Mouse (Mus musculus) frontal cortex, adult (tissue): ENCODE results near the gene Cdh24.

ENCODE experiments used
- ATAC-seq: cut with Nextera tagmentation; 2 replicates; pipeline ENCODE4 v1.9.2; 2017; ENCODE audit warnings: mild to moderate bottlenecking, moderate library complexity, mixed read lengths; ENCODE audit not compliant: low TSS enrichment

The Cdh24 gene

DNA sequence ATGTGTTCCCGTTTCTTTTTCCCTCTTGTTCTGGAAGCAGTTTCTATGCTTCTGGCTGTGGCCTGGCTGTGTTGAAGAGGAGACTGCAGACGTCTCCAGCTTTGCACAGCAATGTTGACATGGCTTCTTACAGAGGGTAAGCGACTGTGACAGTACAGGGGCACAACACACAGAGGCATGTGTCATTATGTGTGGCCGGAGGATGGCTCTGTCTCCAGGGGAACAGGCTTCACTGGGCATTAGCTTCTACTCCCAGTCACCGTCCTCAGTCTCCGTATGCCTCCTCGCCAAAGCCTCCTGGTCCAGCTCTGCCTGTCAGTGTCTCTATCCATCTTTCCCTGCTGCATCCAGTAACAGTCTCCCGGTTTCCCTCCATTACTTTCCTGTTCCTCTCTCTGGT is 33.9 kb downstream of the Cdh24 start:
- no peak for ATAC-seq

DNA sequence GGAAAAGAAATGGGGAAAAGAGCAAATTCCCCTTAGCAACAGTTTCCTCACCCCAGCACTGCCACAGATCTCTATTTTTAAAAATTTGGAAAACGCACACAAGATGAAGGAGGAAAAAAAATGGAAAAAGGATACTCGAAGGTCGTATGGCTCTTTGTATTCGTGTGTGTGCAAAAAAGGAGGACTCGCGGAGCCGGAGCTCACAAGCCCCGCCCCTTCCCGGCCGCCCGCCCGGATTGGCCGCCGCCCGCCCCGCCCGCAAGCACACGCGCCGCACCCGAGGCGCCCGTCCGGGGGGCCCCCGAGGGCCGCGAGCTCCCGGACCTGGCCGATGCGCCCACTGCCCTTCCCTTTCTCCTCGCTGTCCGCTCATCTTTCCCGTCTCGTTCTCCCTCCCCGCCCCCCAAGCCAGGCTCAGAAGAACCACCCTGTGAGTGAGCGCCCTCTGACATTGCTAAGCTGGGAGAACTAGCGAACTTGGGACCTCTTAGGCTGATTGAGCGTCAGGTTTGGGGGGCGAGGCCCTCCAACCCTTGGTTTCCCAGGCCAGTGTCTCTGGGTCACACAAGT is 35.3 kb downstream of the Cdh24 start, which contains the start of gene 4931414P19Rik:
Gene 4931414P19Rik (minus strand): TSS at position 242 of the 570 bp plus-strand sequence.
- ATAC-seq: peak; percentile 45

DNA sequence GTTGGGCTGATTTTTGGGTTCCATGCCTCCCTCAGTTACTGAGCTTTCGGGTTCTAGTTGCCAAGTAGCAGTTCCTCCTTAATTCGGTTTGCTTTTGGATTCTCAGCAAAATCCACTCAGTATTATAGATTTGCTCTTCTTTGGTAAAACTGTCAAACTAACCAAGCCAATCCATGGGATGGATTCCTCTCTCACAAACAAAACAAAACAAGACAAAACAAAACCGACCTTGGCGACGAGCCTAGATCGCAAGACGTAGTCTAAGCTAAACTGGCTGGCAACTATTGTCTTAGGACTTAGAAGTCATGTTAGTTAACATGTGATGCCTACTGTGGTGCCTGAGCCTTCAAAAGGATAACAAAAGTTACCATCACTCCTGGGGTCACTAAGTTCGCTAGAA is 37.5 kb downstream of the Cdh24 start:
- ATAC-seq: no peak

DNA sequence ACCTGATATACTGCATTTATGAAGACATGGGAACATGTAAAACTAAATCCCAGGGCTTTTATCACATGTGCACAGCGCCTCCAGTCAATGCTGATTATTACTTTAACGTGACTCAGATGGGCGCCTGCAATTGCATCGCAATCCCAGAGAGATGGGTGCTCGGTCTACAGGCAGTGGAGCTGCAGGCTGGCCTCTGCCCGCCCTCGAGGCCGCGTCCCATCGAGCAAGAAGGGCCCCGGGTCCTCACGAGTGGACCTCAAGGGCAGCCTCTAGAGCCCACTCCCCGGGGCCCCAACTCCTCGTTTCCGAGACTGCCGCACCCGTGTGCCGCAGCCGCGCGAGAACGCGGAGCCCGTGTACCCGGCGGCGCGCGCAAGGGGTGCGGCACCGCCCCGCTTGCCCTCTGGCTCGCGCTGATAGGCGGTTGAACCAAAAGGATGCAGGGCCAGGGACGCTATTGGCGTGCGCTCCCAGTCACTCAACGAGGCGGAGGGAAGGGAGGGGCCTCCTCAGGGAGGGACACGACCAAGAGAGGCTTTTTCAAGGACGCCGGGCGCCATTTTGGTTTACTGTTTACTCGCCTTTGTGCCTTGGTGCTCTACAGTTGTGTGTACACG is 38.0 kb downstream of the Cdh24 start:
- ATAC-seq: peak; percentile 95

DNA sequence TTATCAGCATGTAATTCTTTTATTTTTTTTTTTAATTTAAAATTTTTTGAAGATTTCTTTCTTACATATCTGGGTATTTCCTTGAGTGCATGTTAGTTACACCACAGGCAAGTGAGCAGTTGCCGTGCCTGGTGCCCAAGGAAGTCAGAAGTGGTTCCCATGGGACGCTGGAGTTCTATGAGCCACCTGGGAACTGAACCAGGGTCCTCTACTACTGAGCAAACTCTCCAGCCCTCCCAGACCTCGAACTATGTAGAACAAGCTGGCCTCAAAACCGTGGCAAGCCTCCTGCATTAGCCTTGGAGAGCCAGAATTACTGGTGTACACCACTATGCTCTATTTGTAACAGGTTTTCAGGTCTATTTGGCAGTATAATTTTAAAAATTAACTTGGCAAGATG is 38.6 kb downstream of the Cdh24 start:
- ATAC-seq: no peak

DNA sequence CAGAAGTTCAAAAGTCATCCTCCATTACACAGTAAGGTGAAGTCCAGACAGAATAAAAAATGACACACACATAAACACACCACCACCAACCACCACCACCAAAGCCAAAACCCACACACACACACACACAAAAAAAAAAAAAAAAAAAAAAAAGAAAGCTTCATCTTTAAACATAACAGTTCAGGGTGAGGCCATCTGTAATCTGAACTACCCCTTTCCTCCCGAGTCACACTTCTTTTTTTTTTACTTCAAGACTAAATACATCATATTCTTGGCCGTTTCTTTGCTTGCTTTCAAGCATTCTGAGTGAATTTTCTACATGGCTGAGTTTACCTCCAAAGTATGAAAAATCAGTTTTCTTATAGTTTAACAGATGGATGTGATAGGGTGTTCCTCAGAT is 39.6 kb downstream of the Cdh24 start:
- no peak for ATAC-seq

DNA sequence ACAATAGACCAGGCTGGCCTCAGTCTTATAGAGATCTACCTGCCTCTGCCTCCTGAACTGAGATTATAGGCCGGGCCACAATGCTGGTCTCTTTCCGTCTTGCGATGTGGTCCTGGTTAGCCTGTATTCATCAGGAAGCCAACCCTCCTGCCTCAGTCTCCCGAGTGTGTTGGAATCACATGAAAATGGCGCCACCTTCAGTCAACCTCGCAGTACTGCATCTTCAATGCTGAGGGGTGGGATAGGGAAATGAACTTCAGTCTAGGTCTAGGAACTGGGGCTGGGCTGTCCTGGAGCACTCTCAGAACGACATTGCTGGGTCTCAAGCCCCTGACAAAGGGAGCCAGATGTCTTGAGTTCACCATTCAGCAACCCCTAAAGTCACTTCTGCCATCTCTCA is 44.1 kb downstream of the Cdh24 start:
- no peak for ATAC-seq

DNA sequence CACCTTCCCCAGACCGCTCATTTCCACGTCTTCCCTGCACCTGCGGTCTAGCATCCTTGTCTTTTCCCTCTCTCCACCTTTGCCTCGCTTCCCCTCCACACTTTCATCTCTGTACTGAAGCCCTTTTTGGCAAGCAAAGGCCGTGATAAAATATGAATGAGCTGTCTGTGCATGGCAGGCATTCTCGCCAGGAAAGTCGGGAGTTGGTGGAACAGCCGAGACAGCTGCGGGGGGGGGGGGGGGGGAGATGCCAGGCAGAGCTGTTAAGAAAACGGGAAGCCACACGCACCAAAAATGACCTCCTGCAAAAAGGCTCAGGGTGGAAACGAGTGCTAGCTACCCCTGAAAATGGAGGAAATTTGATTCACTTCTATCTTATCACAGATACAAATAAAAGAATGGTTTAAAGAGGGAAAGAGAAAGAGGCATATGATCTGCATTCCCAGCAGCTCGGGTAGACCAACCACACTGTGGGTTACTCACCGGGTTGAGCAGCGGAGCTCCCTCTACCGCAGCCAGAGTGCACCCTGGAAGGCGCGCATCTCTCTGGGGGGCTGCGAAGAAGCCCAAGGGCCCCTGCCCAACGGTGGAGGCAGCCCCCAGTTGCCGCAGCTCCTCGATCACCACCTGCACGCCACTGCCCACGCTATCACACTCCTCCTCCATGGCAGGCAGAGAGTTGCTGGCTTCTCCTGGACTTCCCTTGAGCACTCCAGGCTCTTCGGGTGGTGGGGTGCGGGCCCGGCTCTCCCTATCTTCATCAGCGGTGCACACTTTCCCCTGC is 46.3 kb downstream of the Cdh24 start:
- peak; percentile 77 for ATAC-seq

DNA sequence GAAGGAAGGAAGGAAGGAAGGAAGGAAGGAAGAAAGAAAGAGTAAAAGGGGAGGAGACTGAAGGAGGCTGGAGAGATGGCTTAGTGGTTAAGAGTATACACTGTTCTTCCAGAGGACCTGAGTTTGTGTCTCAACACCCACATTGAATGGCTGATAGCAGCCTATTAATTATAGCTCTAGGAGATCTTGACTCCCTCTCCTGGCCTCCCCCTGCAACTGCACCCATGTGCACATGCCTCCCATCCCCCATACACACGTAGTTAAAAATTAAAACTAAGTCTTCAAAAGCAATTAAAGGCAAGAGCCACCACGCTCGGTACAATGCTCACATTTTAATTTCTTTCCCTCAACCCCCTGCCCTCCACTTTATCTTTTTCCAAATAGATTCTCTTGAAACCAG is 47.1 kb downstream of the Cdh24 start:
- ATAC-seq: no peak

DNA sequence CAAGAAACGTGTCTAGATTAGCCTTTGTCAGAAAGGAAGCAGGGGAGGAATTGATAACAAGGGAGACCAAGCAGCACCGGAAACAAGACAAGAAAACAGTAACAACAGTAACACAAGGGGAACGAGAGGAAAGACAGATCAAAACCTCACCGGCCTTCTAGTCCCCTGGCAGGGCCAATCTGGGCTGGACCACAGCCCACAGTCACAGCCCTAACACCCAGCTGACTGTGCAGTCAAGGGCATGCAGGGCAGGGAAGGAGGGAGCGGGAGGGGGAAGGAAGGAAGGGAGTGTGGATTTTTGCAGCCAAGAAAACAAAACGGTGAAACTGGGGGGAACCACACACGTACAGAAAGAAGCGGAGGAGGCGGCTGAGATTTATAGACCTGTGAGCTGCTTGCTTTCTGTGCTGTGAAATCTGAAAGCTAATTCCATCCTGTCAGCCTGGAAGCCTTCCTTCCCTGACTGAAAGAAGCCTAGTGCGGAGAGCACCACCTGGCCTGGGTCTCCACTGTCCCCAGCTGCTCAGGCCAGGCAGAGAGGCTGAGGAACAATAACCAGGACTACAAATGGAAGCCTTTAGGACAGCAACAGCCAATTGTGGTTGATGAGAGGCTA is 48.7 kb downstream of the Cdh24 start:
- ATAC-seq: peak; percentile 77

DNA sequence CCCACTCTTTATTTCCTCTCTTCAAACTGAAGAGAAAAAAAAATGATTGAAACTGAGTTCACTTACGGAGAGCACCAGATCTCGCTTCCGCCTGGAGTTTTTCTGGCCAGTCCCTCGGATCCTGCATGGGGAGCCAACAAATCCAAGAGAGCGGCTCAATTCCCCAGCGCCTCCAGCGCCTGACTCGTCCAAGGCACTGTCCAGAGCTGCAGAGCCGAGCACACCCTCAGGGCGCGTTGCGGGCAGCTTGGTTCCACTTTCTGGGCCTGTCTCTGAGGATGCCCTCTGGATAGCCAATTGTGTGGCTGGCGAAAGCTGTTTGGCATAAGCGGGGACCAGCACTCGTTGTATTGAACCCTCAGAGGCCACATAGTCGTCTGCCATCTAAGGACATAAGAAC is 50.1 kb downstream of the Cdh24 start:
- ATAC-seq: no peak

DNA sequence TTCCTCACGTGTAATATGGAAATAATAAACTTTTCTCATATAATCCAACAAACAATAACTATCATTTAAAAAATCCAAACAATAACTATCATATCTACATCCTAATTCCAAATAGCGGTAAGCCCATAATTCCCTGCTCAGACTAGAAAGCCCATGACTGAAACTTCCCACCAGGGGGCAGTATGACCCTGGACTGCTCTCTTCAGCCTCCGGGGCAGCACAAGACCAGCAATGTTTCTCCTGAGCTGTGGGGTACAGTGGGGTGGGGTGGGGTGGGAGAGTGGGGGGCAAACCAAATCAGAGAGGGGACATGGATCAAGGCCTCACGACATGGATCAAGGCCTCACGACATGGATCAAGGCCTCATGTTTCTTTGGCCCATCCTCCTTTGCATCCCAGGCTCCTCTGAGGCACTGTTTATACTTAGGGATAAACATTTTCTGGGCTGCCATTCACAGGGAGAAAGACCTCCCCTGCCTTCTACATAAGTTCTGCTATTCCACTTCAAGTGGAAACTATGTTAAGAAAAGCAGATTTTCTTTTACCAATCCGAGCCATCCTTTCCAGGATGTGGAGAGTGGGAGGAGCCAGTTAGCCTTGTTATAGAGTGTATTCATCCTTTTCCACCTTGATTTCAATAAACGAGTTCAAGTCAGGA is 57.4 kb downstream of the Cdh24 start:
- ATAC-seq: peak; percentile 76

DNA sequence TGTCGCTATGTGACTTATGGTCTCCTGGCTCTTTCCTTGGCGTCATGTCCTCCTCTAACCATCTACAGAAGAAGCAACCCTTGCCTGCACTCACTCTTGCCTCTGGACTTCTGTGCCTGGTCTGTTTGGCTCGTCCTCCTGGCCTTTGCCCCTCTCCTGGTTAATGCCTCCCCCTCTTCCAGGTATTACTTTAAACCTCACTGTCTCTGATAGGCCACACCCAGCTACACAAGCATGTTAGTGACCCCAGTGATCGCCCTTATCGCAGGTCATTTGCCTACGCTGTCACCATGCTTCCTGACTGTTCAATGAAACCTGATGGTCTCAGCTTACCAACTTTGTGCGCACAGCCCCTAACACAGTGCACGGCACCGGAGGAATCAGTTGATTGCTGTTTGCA is 58.6 kb downstream of the Cdh24 start:
- ATAC-seq: no peak
